Mouse (Mus musculus): ENCODE measurements around the gene Nrxn1. TPM values are rescaled to one million over a fixed set of nuclear protein-coding genes. Genes with fewer than 3 reads are reported as not detected.

Gene Nrxn1
- total and polyA plus RNA-seq, 3 experiments = not detected

DNA sequence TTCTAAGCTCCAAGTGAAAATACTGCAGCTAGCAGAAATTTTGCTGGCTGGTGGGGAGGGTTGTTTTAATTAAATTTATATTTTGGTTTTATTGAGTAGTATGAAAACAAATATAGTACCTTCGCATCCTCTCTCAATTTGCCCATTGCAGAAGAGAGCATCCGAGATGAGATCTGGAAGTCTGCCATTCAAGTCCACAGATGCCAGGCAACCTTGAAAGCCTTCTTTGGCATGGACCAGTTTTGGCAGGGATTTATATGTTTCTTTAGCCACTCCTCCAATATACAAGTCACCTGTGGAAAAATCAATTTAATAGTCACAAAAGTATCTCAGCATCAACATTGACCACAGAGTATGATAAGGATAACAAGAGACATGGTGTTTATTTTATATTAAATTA lies 527.7 kb downstream of the Nrxn1 start:
- DNase-seq (ENCODE audit: low read depth, low spot score) = no peak
- H3K9me3 ChIP-seq (replicated peaks; ENCODE audit: insufficient read depth, low read length) = no peaks in the 10 kb centered on the region
- H3K9ac ChIP-seq (ENCODE audit: control insufficient read depth, low read depth, low read length, poor library complexity, severe bottlenecking) = no peak overlapping the region
- H3K4me3 ChIP-seq (ENCODE audit: control insufficient read depth in 1 of 2, insufficient read depth in 1 of 2, low read depth in 2 of 2, low read length in 2 of 2) = no peak overlapping the region
- H3K27me3 ChIP-seq (ENCODE audit: control insufficient read depth in 1 of 2, insufficient read depth in 2 of 2, low read length in 2 of 2) = no peaks in the 10 kb centered on the region; a peak in 1 of 4 replicates
- H3K36me3 ChIP-seq (ENCODE audit: control insufficient read depth in 1 of 2, insufficient read depth in 2 of 2, low read length in 2 of 2) = no peaks in the 10 kb centered on the region
- 0 out of 4 replicates have a peak, but pooled peaks cover 0 to 2% of the 10 kb centered on the region in 2 experiments for H3K4me1 ChIP-seq (ENCODE audit: control insufficient read depth in 1 of 2, insufficient read depth in 2 of 2, low read length in 2 of 2)
- no peaks in the 10 kb centered on the region for H3K79me2 ChIP-seq (ENCODE audit: control insufficient read depth, insufficient read depth, low read length, poor library complexity)
- TF ChIP-seq POLR2AphosphoS5 (IDR thresholded peaks at IDR 0.05; ENCODE audit: borderline replicate concordance, low read depth, low read length) (no peak), HCFC1 (IDR thresholded peaks at IDR 0.05; ENCODE audit: low read depth, low read length) (no peak), MYB (IDR thresholded peaks at IDR 0.05; ENCODE audit: low read depth, low read length) (no peak), NELFE (IDR thresholded peaks at IDR 0.05; ENCODE audit: low read depth, low read length) (no peak), GABPA (IDR thresholded peaks at IDR 0.05; ENCODE audit: low read depth, low read length) (no peak), TBP (IDR thresholded peaks at IDR 0.05; ENCODE audit: low read depth, low read length) (no peak), EP300 (IDR thresholded peaks at IDR 0.05; ENCODE audit: low read depth in 1 of 2, low read length in 2 of 2) (no peak), ZC3H11A (IDR thresholded peaks at IDR 0.05; ENCODE audit: low read depth, low read length) (no peak), NRF1 (IDR thresholded peaks at IDR 0.05; ENCODE audit: insufficient read depth, low read depth, low read length, poor library complexity, severe bottlenecking) (no peak)
- H3K27ac ChIP-seq (ENCODE audit: control insufficient read depth, low read depth, low read length) = no peak overlapping the region

GRCm38 (mm10) chr17:90556376-90556775 lies 536.5 kb downstream of the Nrxn1 start:
- Histone ChIP-seq H3K27me3 (ENCODE audit: control insufficient read depth in 1 of 2, insufficient read depth in 2 of 2, low read length in 2 of 2) (no peaks in the 10 kb centered on the region; a peak in 1 of 4 replicates), H3K4me3 (ENCODE audit: control insufficient read depth in 1 of 2, insufficient read depth in 1 of 2, low read depth in 2 of 2, low read length in 2 of 2) (no peak overlapping the region), H3K4me1 (ENCODE audit: control insufficient read depth in 1 of 2, insufficient read depth in 2 of 2, low read length in 2 of 2) (no peaks in the 10 kb centered on the region), H3K79me2 (ENCODE audit: control insufficient read depth, insufficient read depth, low read length, poor library complexity) (no peaks in the 10 kb centered on the region), H3K27ac (ENCODE audit: control insufficient read depth, low read depth, low read length) (no peak overlapping the region), H3K36me3 (ENCODE audit: control insufficient read depth in 1 of 2, insufficient read depth in 2 of 2, low read length in 2 of 2) (no peaks in the 10 kb centered on the region), H3K9me3 (replicated peaks; ENCODE audit: insufficient read depth, low read length) (no peaks in the 10 kb centered on the region), H3K9ac (ENCODE audit: control insufficient read depth, low read depth, low read length, poor library complexity, severe bottlenecking) (no peak overlapping the region)
- TF ChIP-seq POLR2AphosphoS5 (IDR thresholded peaks at IDR 0.05; ENCODE audit: borderline replicate concordance, low read depth, low read length) (no peak), NRF1 (IDR thresholded peaks at IDR 0.05; ENCODE audit: insufficient read depth, low read depth, low read length, poor library complexity, severe bottlenecking) (no peak), CHD1 (IDR thresholded peaks at IDR 0.05; ENCODE audit: low read depth, low read length) (no peak), TBP (IDR thresholded peaks at IDR 0.05; ENCODE audit: low read depth, low read length) (no peak), RCOR1 (IDR thresholded peaks at IDR 0.05; ENCODE audit: low read depth, low read length) (no peak), ZKSCAN1 (IDR thresholded peaks at IDR 0.05; ENCODE audit: low read depth, low read length) (no peak), TCF12 (IDR thresholded peaks at IDR 0.05; ENCODE audit: low read depth, low read length) (no peak), GATA1 (IDR thresholded peaks at IDR 0.05; ENCODE audit: low read depth, low read length) (no peak), ZNF384 (IDR thresholded peaks at IDR 0.05; ENCODE audit: low read depth, low read length) (no peak), NELFE (IDR thresholded peaks at IDR 0.05; ENCODE audit: low read depth, low read length) (no peak), SIN3A (IDR thresholded peaks at IDR 0.05; ENCODE audit: low read length) (no peak), UBTF (IDR thresholded peaks at IDR 0.05; ENCODE audit: borderline replicate concordance, insufficient read depth, low read depth, low read length) (no peak)
- no peak for DNase-seq (ENCODE audit: low read depth, low spot score)

Data from MEL (cell line).